Mouse (Mus musculus) liver, embryonic 16.5 days (tissue): Measurements from ENCODE around the gene Hamp. TPM values are rescaled to one million over a fixed set of nuclear protein-coding genes. Genes with fewer than 3 reads are reported as not detected.

Source experiments
- ATAC-seq: fragments of 200-750 bp; cut with Nextera tagmentation; 2 replicates; pipeline ENCODE4 v1.8.0; 2017; ENCODE audit warnings: low read depth, mild to moderate bottlenecking, moderate number of reproducible peaks, moderate library complexity
- H3K27ac ChIP-seq: fragments of 300-500 bp; sonication (generic); 2 replicates; pipeline ENCODE4 v1.5.1; 2014; ENCODE audit warnings: mild to moderate bottlenecking, low read length
- H3K27me3 ChIP-seq: fragments of 300-500 bp; sonication (generic); 2 replicates; pipeline ENCODE4 v1.6.1; 2014; ENCODE audit warnings: low read depth, low read length, mixed read lengths; ENCODE audit not compliant: control insufficient read depth, insufficient read depth
- H3K36me3 ChIP-seq: fragments of 300-500 bp; sonication (generic); 2 replicates; pipeline ENCODE4 v1.6.1; 2014; ENCODE audit warnings: mild to moderate bottlenecking; ENCODE audit not compliant: control insufficient read depth, insufficient read depth
- H3K4me1 ChIP-seq: fragments of 300-500 bp; sonication (generic); 2 replicates; pipeline ENCODE4 v1.6.1; 2014; ENCODE audit warnings: low read depth, low read length, mixed read lengths; ENCODE audit not compliant: control insufficient read depth
- H3K4me2 ChIP-seq: fragments of 300-500 bp; sonication (generic); 2 replicates; pipeline ENCODE4 v1.6.1; 2014; ENCODE audit warnings: low read depth, low read length, mixed read lengths
- H3K4me3 ChIP-seq: fragments of 300-500 bp; sonication (generic); 2 replicates; pipeline ENCODE4 v1.5.1; 2014; ENCODE audit warnings: low read depth, mild to moderate bottlenecking, low read length
- H3K9ac ChIP-seq: fragments of 300-500 bp; sonication (generic); 2 replicates; pipeline ENCODE4 v1.6.1; 2014; ENCODE audit warnings: low read depth, low read length
- H3K9me3 ChIP-seq: fragments of 300-500 bp; sonication (generic); replicated peaks from 2 replicates; pipeline ENCODE4 v1.6.1; 2016; ENCODE audit warnings: low read length; ENCODE audit not compliant: control insufficient read depth
- WGBS: fragments of 180-500 bp; shearing (Covaris S2); extraction: QIAGEN DNeasy Blood & Tissue Kit; methylation state at CpG from one replicate; pipeline ENCODE4 v1.1.7; 2014; ENCODE audit not compliant: insufficient replicate concordance; 5-methylcytosine and 5-hydroxymethylcytosine counted together
- polyA plus RNA-seq: library from polyadenylated mRNA; unstranded; fragments of >200 nt; fragmentation: Nextera tagmentation; extraction: Ambion mirVana; gene quantifications from 2 replicates; pipeline ENCODE4 v1.2.1, GENCODE M21; 2015

The Hamp gene
- polyA plus RNA-seq, 1 experiment from 2014 or later: 10.4 TPM

GRCm38 (mm10) chr7:30958109-30958865 lies 14.5 kb upstream of the Hamp start:
- Histone ChIP-seq H3K27ac (no peak overlapping the region), H3K4me1 (peaks cover 22% of the 10 kb centered on the region), H3K9ac (peak overlapping the region; percentile 96), H3K36me3 (peaks cover 12% of the 10 kb centered on the region; the same call in 1 of the 2 replicates), H3K4me2 (peak overlapping the region; percentile 88), H3K9me3 (no peaks in the 10 kb centered on the region), H3K27me3 (no peaks in the 10 kb centered on the region), H3K4me3 (peak overlapping the region; percentile 89)
- 80% methylated on average over 28 of the region's 28 CpGs for WGBS
- ATAC-seq: no peak

GRCm38 (mm10) chr7:30957367-30957783 lies 13.5 kb upstream of the Hamp start:
- under 1% methylated on average over 40 of the region's 43 CpGs for WGBS
- ATAC-seq: peak; percentile 73
- H3K4me1 ChIP-seq: peaks cover 22% of the 10 kb centered on the region

GRCm38 (mm10) chr7:30956756-30957366 lies 13.0 kb upstream of the Hamp start, which contains the start of gene Usf2:
Gene Usf2, minus strand, starts transcription at chr7:30956803.
- no peaks in the 10 kb centered on the region for H3K27me3 ChIP-seq
- H3K4me2 ChIP-seq: peak within 1 kb of the TSS; percentile 88
- peak within 1 kb of the TSS; percentile 96 for H3K9ac ChIP-seq
- H3K4me1 ChIP-seq: peaks cover 22% of the 10 kb centered on the region
- peak within 1 kb of the TSS; percentile 94 for H3K27ac ChIP-seq
- no peaks in the 10 kb centered on the region for H3K9me3 ChIP-seq
- under 1% methylated on average over 52 of the region's 82 CpGs for WGBS
- peaks cover 24% of the 10 kb centered on the region for H3K36me3 ChIP-seq
- peak within 1 kb of the TSS; percentile 89 for H3K4me3 ChIP-seq
- ATAC-seq: peak; percentile 30

More at GRCm38 (mm10) chr7:30957367-30957783, 13.5 kb upstream of the Hamp start:
- Histone ChIP-seq H3K27me3 (no peaks in the 10 kb centered on the region), H3K9me3 (no peaks in the 10 kb centered on the region), H3K9ac (peak overlapping the region; percentile 96), H3K4me3 (peak overlapping the region; percentile 89), H3K36me3 (peaks cover 20% of the 10 kb centered on the region), H3K27ac (peak overlapping the region; percentile 94), H3K4me2 (peak overlapping the region; percentile 88)

GRCm38 (mm10) chr7:30956357-30956751 lies 12.5 kb upstream of the Hamp start:
- Histone ChIP-seq H3K9me3 (no peaks in the 10 kb centered on the region), H3K9ac (peak overlapping the region; percentile 96), H3K4me3 (peak overlapping the region; percentile 89), H3K4me2 (peak overlapping the region; percentile 88), H3K27ac (peak overlapping the region; percentile 94), H3K27me3 (no peaks in the 10 kb centered on the region), H3K36me3 (peaks cover 25% of the 10 kb centered on the region), H3K4me1 (peaks cover 22% of the 10 kb centered on the region)
- 0% methylated on average over 32 of the region's 49 CpGs for WGBS
- peak; percentile 6; the same call in 1 of the 2 replicates for ATAC-seq

- H3K4me3 ChIP-seq: peak overlapping the region; percentile 89
- H3K9ac ChIP-seq: peak overlapping the region; percentile 96
- H3K4me1 ChIP-seq: peaks cover 22% of the 10 kb centered on the region
- peaks cover 25% of the 10 kb centered on the region for H3K36me3 ChIP-seq
- under 1% methylated on average over 64 of the region's 64 CpGs for WGBS
- no peaks in the 10 kb centered on the region for H3K27me3 ChIP-seq
- H3K9me3 ChIP-seq: no peaks in the 10 kb centered on the region
- H3K4me2 ChIP-seq: peak overlapping the region; percentile 88
- H3K27ac ChIP-seq: peak overlapping the region; percentile 94
- peak; percentile 64 for ATAC-seq
These were observed 11.9 kb upstream of the Hamp start for GRCm38 (mm10) chr7:30955584-30956356.

GRCm38 (mm10) chr7:30954971-30955520 lies 11.2 kb upstream of the Hamp start:
- Histone ChIP-seq H3K27me3 (no peaks in the 10 kb centered on the region), H3K9me3 (no peaks in the 10 kb centered on the region), H3K4me2 (peak overlapping the region; percentile 88), H3K4me1 (peaks cover 22% of the 10 kb centered on the region), H3K4me3 (peak overlapping the region; percentile 89), H3K36me3 (peaks cover 25% of the 10 kb centered on the region), H3K9ac (no peak overlapping the region), H3K27ac (no peak overlapping the region; the same call in 1 of the 2 replicates)
- 83% methylated on average over 12 of the region's 12 CpGs for WGBS
- no peak for ATAC-seq

GRCm38 (mm10) chr7:30954036-30954435 lies 10.2 kb upstream of the Hamp start:
- Histone ChIP-seq H3K4me1 (peaks cover 22% of the 10 kb centered on the region), H3K4me2 (no peak overlapping the region), H3K27me3 (no peaks in the 10 kb centered on the region), H3K9ac (no peak overlapping the region), H3K4me3 (no peak overlapping the region), H3K9me3 (no peaks in the 10 kb centered on the region), H3K27ac (peak overlapping the region; percentile 58), H3K36me3 (peaks cover 31% of the 10 kb centered on the region)
- WGBS: 69% methylated on average over 3 of the region's 3 CpGs
- ATAC-seq: peak; percentile 54

- no peak for ATAC-seq
- Histone ChIP-seq H3K36me3 (peaks cover 34% of the 10 kb centered on the region), H3K4me3 (no peak overlapping the region), H3K4me1 (peaks cover 21% of the 10 kb centered on the region), H3K4me2 (no peak overlapping the region), H3K9me3 (no peaks in the 10 kb centered on the region), H3K27ac (0 out of 2 replicates have a peak overlapping the region, but pooled peaks have one; percentile 39), H3K9ac (no peak overlapping the region), H3K27me3 (no peaks in the 10 kb centered on the region)
- WGBS: 59% methylated on average over 6 of the region's 6 CpGs
These were observed 9.6 kb upstream of the Hamp start for GRCm38 (mm10) chr7:30953459-30953858.
